In the genomic region with DNA sequence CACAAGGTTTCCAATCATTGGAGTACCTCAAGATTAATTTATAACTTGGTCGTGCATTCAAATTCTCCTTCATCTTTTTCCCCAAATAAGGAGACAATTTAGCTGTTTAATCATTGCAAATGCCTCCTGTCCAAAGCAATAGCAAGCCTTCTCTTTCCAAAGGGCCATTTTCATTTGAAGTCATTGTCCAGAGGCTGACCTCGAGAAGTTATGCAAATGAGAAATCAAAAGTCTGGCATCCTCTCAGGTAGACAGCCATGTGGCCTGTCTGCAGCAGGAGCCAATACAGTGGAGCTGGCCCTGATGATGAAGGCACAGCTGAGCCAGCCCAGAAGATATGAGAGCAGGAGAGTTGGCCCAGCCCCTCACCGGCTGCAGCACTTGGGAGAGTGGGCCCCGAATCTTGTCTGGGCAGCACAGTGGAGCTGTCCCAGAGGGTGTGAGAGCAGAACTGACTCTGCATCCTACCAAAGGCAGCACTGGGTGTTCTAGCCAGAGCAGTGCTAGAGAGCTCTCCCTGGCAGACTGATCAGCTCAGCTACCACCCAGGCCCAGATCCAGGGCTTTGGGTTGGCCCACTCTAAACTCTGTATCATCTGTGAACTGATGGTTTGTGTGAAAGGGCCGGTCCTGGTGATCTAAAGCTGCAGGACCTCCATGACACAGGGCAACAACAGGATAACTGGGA, we compare ENCODE assay signal across 17 mouse cellular contexts.
DNase-seq lines count a peak whose midpoint lies in the region; ATAC-seq and TF ChIP-seq lines count a peak whose summit lies in the region.
"Had no signal": no experiment of that assay in that cellular context is flagged by ENCODE, and none has a peak within 500 bp of the region (broad histone marks: within the 10 kb centered on the region; RNA-seq: fewer than 3 reads in every experiment).

No protein-coding gene starts in this region.

- no peaks in the 10 kb centered on the region for H3K27me3 ChIP-seq in hindbrain, embryonic 16.5 days (replicated peaks; ENCODE audit: control insufficient read depth, insufficient read depth, low read length)
- no peaks in the 10 kb centered on the region for H3K27me3 ChIP-seq in hindbrain, embryonic 14.5 days (ENCODE audit: control insufficient read depth, insufficient read depth, low read length)
- H3K27me3 ChIP-seq in lung, embryonic 14.5 days (ENCODE audit: insufficient read depth, low read length), result no peaks in the 10 kb centered on the region
- peaks cover 4% of the 10 kb centered on the region; the same call in 1 of the 2 replicates for H3K27me3 ChIP-seq in embryonic facial prominence, embryonic 13.5 days
- no peaks in the 10 kb centered on the region for H3K27me3 ChIP-seq in limb, embryonic 11.5 days (ENCODE audit: control insufficient read depth, insufficient read depth, low read length)
- H3K27me3 ChIP-seq: heart, embryonic 12.5 days; liver, embryonic 15.5 days; midbrain, embryonic 12.5 days had no signal

- no peak overlapping the region for H3K9ac ChIP-seq in hindbrain, embryonic 16.5 days (ENCODE audit: low read depth, low read length)
- no peak overlapping the region for H3K9ac ChIP-seq in hindbrain, embryonic 14.5 days
- no peak overlapping the region for H3K9ac ChIP-seq in lung, embryonic 14.5 days
- no peak overlapping the region for H3K9ac ChIP-seq in embryonic facial prominence, embryonic 13.5 days
- no peak overlapping the region for H3K9ac ChIP-seq in limb, embryonic 11.5 days (ENCODE audit: low read length)
- H3K9ac ChIP-seq: heart, embryonic 12.5 days; limb, embryonic 13.5 days; liver, embryonic 15.5 days; midbrain, embryonic 12.5 days had no signal

- intact Hi-C loops in left cerebral cortex, postnatal 10 days (cut with DNase I), result no loop called here

- WGBS in hindbrain, embryonic 16.5 days, result 63% methylated on average over 5 of the region's 5 CpGs
- 71% methylated on average over 5 of the region's 5 CpGs for WGBS in hindbrain, embryonic 14.5 days
- 43% methylated on average over 5 of the region's 5 CpGs for WGBS in lung, embryonic 14.5 days
- WGBS in lung, adult 2 months, result 53% methylated on average over 5 of the region's 5 CpGs
- 46% methylated on average over 5 of the region's 5 CpGs for WGBS in embryonic facial prominence, embryonic 13.5 days
- WGBS in limb, embryonic 11.5 days, result 55% methylated on average over 5 of the region's 5 CpGs

- H3K4me1 ChIP-seq in hindbrain, embryonic 16.5 days (ENCODE audit: control insufficient read depth, insufficient read depth, low read depth, low read length), result no peaks in the 10 kb centered on the region; the same call in 1 of the 2 replicates
- peaks cover 11% of the 10 kb centered on the region; the same call in 1 of the 2 replicates for H3K4me1 ChIP-seq in hindbrain, embryonic 14.5 days (replicated peaks; ENCODE audit: control insufficient read depth, insufficient read depth, low read length)
- H3K4me1 ChIP-seq in lung, embryonic 14.5 days (ENCODE audit: insufficient read depth), result peaks cover 5% of the 10 kb centered on the region
- H3K4me1 ChIP-seq in lung, adult 2 months (ENCODE audit: control insufficient read depth, insufficient read depth, low read length), result no peaks in the 10 kb centered on the region
- peaks cover 36% of the 10 kb centered on the region for H3K4me1 ChIP-seq in embryonic facial prominence, embryonic 13.5 days
- peaks cover 16% of the 10 kb centered on the region; the same call in 1 of the 2 replicates for H3K4me1 ChIP-seq in limb, embryonic 11.5 days (ENCODE audit: control insufficient read depth, insufficient read depth, low read length)
- H3K4me1 ChIP-seq: heart, embryonic 12.5 days; liver, embryonic 15.5 days had no signal

- no peak overlapping the region for H3K4me3 ChIP-seq in hindbrain, embryonic 16.5 days (ENCODE audit: low read length)
- no peak overlapping the region for H3K4me3 ChIP-seq in hindbrain, embryonic 14.5 days (replicated peaks; ENCODE audit: low read length)
- H3K4me3 ChIP-seq in lung, embryonic 14.5 days (ENCODE audit: low read depth, low read length), result no peak overlapping the region
- no peak overlapping the region for H3K4me3 ChIP-seq in lung, adult 2 months (replicated peaks; ENCODE audit: extremely low read depth, low read depth, low read length)
- no peak overlapping the region for H3K4me3 ChIP-seq in embryonic facial prominence, embryonic 13.5 days
- H3K4me3 ChIP-seq in limb, embryonic 11.5 days (ENCODE audit: low read depth, low read length), result no peak overlapping the region
- H3K4me3 ChIP-seq: heart, embryonic 12.5 days; limb, embryonic 13.5 days; liver, embryonic 15.5 days; midbrain, embryonic 12.5 days; myocyte had no signal

- no peak overlapping the region for H3K4me2 ChIP-seq in hindbrain, embryonic 16.5 days (ENCODE audit: low read length)
- no peak overlapping the region for H3K4me2 ChIP-seq in hindbrain, embryonic 14.5 days (replicated peaks)
- no peak overlapping the region for H3K4me2 ChIP-seq in lung, embryonic 14.5 days
- no peak overlapping the region for H3K4me2 ChIP-seq in embryonic facial prominence, embryonic 13.5 days
- no peak overlapping the region for H3K4me2 ChIP-seq in limb, embryonic 11.5 days (ENCODE audit: low read depth, severe bottlenecking)
- H3K4me2 ChIP-seq: heart, embryonic 12.5 days; liver, embryonic 15.5 days; midbrain, embryonic 12.5 days had no signal

- no peak for TF ChIP-seq POLR2A in lung, adult 2 months (IDR thresholded peaks at IDR 0.05; ENCODE audit: borderline replicate concordance, extremely low read depth, low read depth, low read length)

- ATAC-seq in hindbrain, embryonic 16.5 days, result 0 out of 2 replicates have a peak, but pooled peaks have one; percentile 16
- ATAC-seq in hindbrain, embryonic 14.5 days (ENCODE audit: low FRiP score), result no peak
- ATAC-seq in lung, embryonic 14.5 days (ENCODE audit: insufficient read depth), result peak; percentile 75; the same call in 1 of the 2 replicates
- ATAC-seq in embryonic facial prominence, embryonic 13.5 days (ENCODE audit: insufficient number of reproducible peaks, insufficient read depth, low FRiP score, low TSS enrichment, low read depth), result no peak
- ATAC-seq in limb, embryonic 11.5 days (ENCODE audit: insufficient number of reproducible peaks, low FRiP score, low TSS enrichment, low read depth), result no peak
- ATAC-seq: forebrain, embryonic 14.5 days had no signal

- TF ChIP-seq CTCF in lung, embryonic 14.5 days (IDR thresholded peaks at IDR 0.05; ENCODE audit: low read depth), result no peak
- no peak for TF ChIP-seq CTCF in lung, adult 2 months (IDR thresholded peaks at IDR 0.05; ENCODE audit: insufficient read depth, low read length)

- H3K27ac ChIP-seq in hindbrain, embryonic 16.5 days (ENCODE audit: low read depth, low read length), result no peak overlapping the region
- H3K27ac ChIP-seq in hindbrain, embryonic 14.5 days, result no peak overlapping the region
- H3K27ac ChIP-seq in lung, embryonic 14.5 days (ENCODE audit: low read depth), result no peak overlapping the region
- peak overlapping the region; percentile 12; the same call in 1 of the 2 replicates for H3K27ac ChIP-seq in embryonic facial prominence, embryonic 13.5 days
- H3K27ac ChIP-seq in limb, embryonic 11.5 days (replicated peaks; ENCODE audit: low read depth, low read length), result no peak overlapping the region
- H3K27ac ChIP-seq: kidney, postnatal 0 days; limb, embryonic 13.5 days; liver, embryonic 15.5 days; midbrain, embryonic 12.5 days had no signal

- no peaks in the 10 kb centered on the region for H3K9me3 ChIP-seq in hindbrain, embryonic 16.5 days (ENCODE audit: control insufficient read depth, low read length)
- H3K9me3 ChIP-seq in hindbrain, embryonic 14.5 days (ENCODE audit: control insufficient read depth, low read length), result no peaks in the 10 kb centered on the region
- H3K9me3 ChIP-seq in lung, embryonic 14.5 days (ENCODE audit: low read depth, low read length), result no peaks in the 10 kb centered on the region
- no peaks in the 10 kb centered on the region for H3K9me3 ChIP-seq in embryonic facial prominence, embryonic 13.5 days
- no peaks in the 10 kb centered on the region for H3K9me3 ChIP-seq in limb, embryonic 11.5 days (ENCODE audit: control insufficient read depth, low read length)
- H3K9me3 ChIP-seq: heart, embryonic 12.5 days; liver, embryonic 15.5 days; midbrain, embryonic 12.5 days had no signal

- no peaks in the 10 kb centered on the region for H3K36me3 ChIP-seq in hindbrain, embryonic 16.5 days (ENCODE audit: control insufficient read depth, insufficient read depth, low read length)
- H3K36me3 ChIP-seq in hindbrain, embryonic 14.5 days (replicated peaks; ENCODE audit: control insufficient read depth, insufficient read depth), result no peaks in the 10 kb centered on the region
- no peaks in the 10 kb centered on the region for H3K36me3 ChIP-seq in lung, embryonic 14.5 days (ENCODE audit: insufficient read depth)
- H3K36me3 ChIP-seq in embryonic facial prominence, embryonic 13.5 days, result no peaks in the 10 kb centered on the region
- no peaks in the 10 kb centered on the region for H3K36me3 ChIP-seq in limb, embryonic 11.5 days (ENCODE audit: control insufficient read depth, insufficient read depth, low read length)
- H3K36me3 ChIP-seq: heart, embryonic 12.5 days; limb, embryonic 13.5 days; liver, embryonic 15.5 days; midbrain, embryonic 12.5 days had no signal

- DNase-seq in hindbrain, embryonic 14.5 days (ENCODE audit: low spot score), result no peak
- peak; percentile 49 for DNase-seq in lung, embryonic 14.5 days
- no peak for DNase-seq in lung, adult 2 months
- DNase-seq in limb, embryonic 11.5 days (ENCODE audit: low spot score), result peak; percentile 27
- DNase-seq in left cerebral cortex, postnatal 10 days (ENCODE audit: extremely low spot score in 1 of 2, low spot score in 2 of 2), result no peak
- DNase-seq: adrenal gland, postnatal 14 days; cerebellum, adult 2 months; retina, postnatal 1 day had no signal

Comparison
In these comparisons a context has a peak if more than half of its experiments do, and no peak if none do; other contexts are left out.
1. ATAC-seq: peak in hindbrain, embryonic 16.5 days (single experiment) and lung, embryonic 14.5 days (single experiment); none in hindbrain, embryonic 14.5 days (single experiment), embryonic facial prominence, embryonic 13.5 days (single experiment) and limb, embryonic 11.5 days (single experiment).
2. DNase-seq: peak in lung, embryonic 14.5 days (single experiment) and limb, embryonic 11.5 days (single experiment); none in hindbrain, embryonic 14.5 days (single experiment), lung, adult 2 months (single experiment) and left cerebral cortex, postnatal 10 days (0 of 2).